Mouse (Mus musculus) gastrocnemius, adult 2 months (tissue): ENCODE data around the gene Sept11. TPM values are rescaled to one million over a fixed set of nuclear protein-coding genes. Genes with fewer than 3 reads are reported as not detected.

ENCODE experiments used
- DNase-seq: peaks from one replicate; pipeline ENCODE4 v3.0.0; 2022
- H3K27ac ChIP-seq: fragments of 200-600 bp; 2 replicates; pipeline ENCODE4 v1.8.1; 2022; ENCODE audit warnings: mild to moderate bottlenecking
- H3K4me3 ChIP-seq: fragments of 200-600 bp; 2 replicates; pipeline ENCODE4 v1.8.1; 2022; ENCODE audit warnings: mild to moderate bottlenecking, moderate library complexity
- CTCF ChIP-seq: fragments of 200-600 bp; IDR thresholded peaks from 2 replicates; pipeline ENCODE4 v1.8.1; 2022; ENCODE audit warnings: antibody characterized with exemption, mild to moderate bottlenecking, moderate library complexity
- intact Hi-C: fragments of 180-260 bp; cut with DNase I; formaldehyde crosslinking; loops from one replicate; pipeline ENCODE4 v1.15.1; 2025
- total RNA-seq, 2 experiments: library from RNA; stranded (reverse); gene quantifications; 2 replicates each; pipeline ENCODE4 v1.2.3; 2021

Sept11 gene
- total RNA-seq, 2 experiments from 2014 or later, result 85.1 to 87.6 TPM

GRCm38 (mm10) chr5:93206109-93207005 lies 113.1 kb downstream of the Sept11 start, which contains the start of the genes Ccni and 2010109A12Rik:
Ccni (minus strand) TSS chr5:93206495.
2010109A12Rik (plus strand) TSS chr5:93206518.
- TF ChIP-seq CTCF, result no peak
- peak within 1 kb of the TSS; percentile 100 for H3K27ac ChIP-seq
- intact Hi-C loops, result loop anchor here (1.0 kb wide), 1 partner anchor 62 kb away; no protein-coding TSS in a partner anchor
- H3K4me3 ChIP-seq, result peak within 1 kb of the TSS; percentile 97
- DNase-seq, result peak; percentile 96

GRCm38 (mm10) chr5:93207006-93207348 lies 113.7 kb downstream of the Sept11 start:
- TF ChIP-seq CTCF, result no peak
- Histone ChIP-seq H3K27ac (peak overlapping the region; percentile 100), H3K4me3 (peak overlapping the region; percentile 97)
- peak; percentile 51 for DNase-seq
- intact Hi-C loops, result no loop called here

- Histone ChIP-seq H3K27ac (peak overlapping the region; percentile 100; the same call in 1 of the 2 replicates), H3K4me3 (no peak overlapping the region)
- no peak for DNase-seq
- intact Hi-C loops, result no loop called here
- TF ChIP-seq CTCF, result no peak
Measured at GRCm38 (mm10) chr5:93207555-93207954, 114.3 kb downstream of the Sept11 start.

GRCm38 (mm10) chr5:93218375-93218774 lies 125.1 kb downstream of the Sept11 start:
- no peak for TF ChIP-seq CTCF
- intact Hi-C loops, result no loop called here
- H3K4me3 ChIP-seq, result no peak overlapping the region
- no peak for DNase-seq
- no peak overlapping the region for H3K27ac ChIP-seq

- peak overlapping the region; percentile 31; the same call in 1 of the 2 replicates for H3K4me3 ChIP-seq
- H3K27ac ChIP-seq, result peak overlapping the region; percentile 68
- intact Hi-C loops, result no loop called here
- TF ChIP-seq CTCF, result no peak
- peak; percentile 52 for DNase-seq
Measured at GRCm38 (mm10) chr5:93221661-93222060, 128.4 kb downstream of the Sept11 start.

GRCm38 (mm10) chr5:93224549-93224948 lies 131.3 kb downstream of the Sept11 start:
- DNase-seq, result no peak
- H3K4me3 ChIP-seq, result no peak overlapping the region
- intact Hi-C loops, result no loop called here
- H3K27ac ChIP-seq, result no peak overlapping the region
- no peak for TF ChIP-seq CTCF

Other genes starting within 250 kb of the Sept11 start
- gene Sowahb, start 48.4 kb upstream of the Sept11 start, total RNA-seq, result not detected
- gene Ccni, start 113.1 kb downstream of the Sept11 start, total RNA-seq, result 10 to 100 TPM; 61.4 to 66.6 TPM
- under 1 TPM; 0.48 to 0.81 TPM for gene 2010109A12Rik, start 113.1 kb downstream of the Sept11 start, total RNA-seq
- 1 to 10 TPM; 8.6 to 9.7 TPM for gene Ccng2, start 173.8 kb downstream of the Sept11 start, total RNA-seq